Mouse (Mus musculus) layer of hippocampus, adult 8-10 months (tissue): ENCODE data around the gene Sdc4. TPM values are rescaled to one million over a fixed set of nuclear protein-coding genes. Genes with fewer than 3 reads are reported as not detected.

ENCODE experiments used
- DNase-seq, 2 experiments: peaks; one replicate each; pipeline ENCODE4 v3.0.0; 2022; ENCODE audit warnings: low spot score in 2 of 2
- total RNA-seq, 4 experiments: library from RNA; stranded (reverse); gene quantifications; 2 replicates each; pipeline ENCODE4 v1.2.4; 2022

Gene Sdc4
- total RNA-seq, 4 experiments from 2014 or later = 109 to 165 (median 131) TPM

GRCm38 (mm10) chr2:164449341-164450042, 5.8 kb upstream of the Sdc4 start:
- no peak for DNase-seq

GRCm38 (mm10) chr2:164448921-164449320, 5.2 kb upstream of the Sdc4 start:
- DNase-seq = no peak

- DNase-seq = no peak
Observed at GRCm38 (mm10) chr2:164448140-164448539, 4.5 kb upstream of the Sdc4 start.

- no peak for DNase-seq
Observed at GRCm38 (mm10) chr2:164446086-164446469, 2.4 kb upstream of the Sdc4 start.

GRCm38 (mm10) chr2:164445399-164446085, 1.9 kb upstream of the Sdc4 start:
- DNase-seq = no peak

- DNase-seq = no peak
Observed at GRCm38 (mm10) chr2:164444701-164445100, 1.0 kb upstream of the Sdc4 start.

GRCm38 (mm10) chr2:164443051-164443437, 643 bp downstream of the Sdc4 start:
- DNase-seq = peak; percentile 46 to 61

- no peak for DNase-seq
Observed at GRCm38 (mm10) chr2:164442315-164443050, 1.2 kb downstream of the Sdc4 start.

- no peak for DNase-seq
Observed at GRCm38 (mm10) chr2:164441731-164442130, 2.0 kb downstream of the Sdc4 start.

- DNase-seq = no peak
Observed at GRCm38 (mm10) chr2:164441155-164441554, 2.5 kb downstream of the Sdc4 start.

- no peak for DNase-seq
Observed at GRCm38 (mm10) chr2:164440314-164440713, 3.4 kb downstream of the Sdc4 start.

GRCm38 (mm10) chr2:164439001-164439421, 4.7 kb downstream of the Sdc4 start:
- DNase-seq = peak; percentile 55 to 58

GRCm38 (mm10) chr2:164438257-164438656, 5.4 kb downstream of the Sdc4 start:
- DNase-seq = no peak

GRCm38 (mm10) chr2:164437710-164438109, 6.0 kb downstream of the Sdc4 start:
- DNase-seq = no peak

GRCm38 (mm10) chr2:164436961-164437360, 6.7 kb downstream of the Sdc4 start:
- DNase-seq = no peak

- peak; percentile 44 to 50 for DNase-seq
Observed at GRCm38 (mm10) chr2:164436215-164436913, 7.3 kb downstream of the Sdc4 start.

- DNase-seq = no peak
Observed at GRCm38 (mm10) chr2:164435216-164436090, 8.2 kb downstream of the Sdc4 start.

- DNase-seq = no peak
Observed at GRCm38 (mm10) chr2:164434681-164435080, 9.0 kb downstream of the Sdc4 start.

- DNase-seq = no peak
Observed at GRCm38 (mm10) chr2:164433278-164433895, 10.3 kb downstream of the Sdc4 start.

- no peak for DNase-seq
Observed at GRCm38 (mm10) chr2:164432541-164433191, 11.0 kb downstream of the Sdc4 start.
